Mouse (Mus musculus) G1E (cell line): ENCODE data around the gene Nebl.

Source experiments
- CTCF ChIP-seq: IDR thresholded peaks from 2 replicates; pipeline ENCODE4 v1.5.1; 2012; ENCODE audit warnings: low read depth, low read length, inconsistent platforms, mixed read lengths
- GATA2 ChIP-seq: IDR thresholded peaks from 2 replicates; pipeline ENCODE4 v1.6.1; 2012; ENCODE audit warnings: low read depth, low read length, inconsistent platforms, borderline replicate concordance

DNA sequence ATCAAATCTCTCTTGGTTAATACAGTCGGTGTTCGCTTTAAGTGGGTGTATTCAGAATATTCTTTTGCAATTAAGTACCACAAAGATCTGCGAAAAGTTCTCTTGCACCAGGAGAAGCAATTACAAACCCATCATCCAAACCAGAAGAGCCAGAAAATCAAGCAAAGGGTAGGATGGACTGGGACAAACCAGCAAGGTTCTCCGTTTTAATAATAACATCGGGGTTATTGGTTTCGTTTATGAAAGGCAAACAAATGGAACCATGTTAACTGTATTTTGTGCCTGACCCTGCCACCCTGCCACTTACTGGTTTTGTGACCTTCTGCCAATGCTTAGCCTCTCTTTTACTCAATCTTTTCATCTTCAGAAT is 552 bp upstream of the Nebl start:
- TF ChIP-seq GATA2 (no peak), CTCF (no peak)
